Mouse (Mus musculus): ENCODE measurements around the gene Zdhhc23.

DNA sequence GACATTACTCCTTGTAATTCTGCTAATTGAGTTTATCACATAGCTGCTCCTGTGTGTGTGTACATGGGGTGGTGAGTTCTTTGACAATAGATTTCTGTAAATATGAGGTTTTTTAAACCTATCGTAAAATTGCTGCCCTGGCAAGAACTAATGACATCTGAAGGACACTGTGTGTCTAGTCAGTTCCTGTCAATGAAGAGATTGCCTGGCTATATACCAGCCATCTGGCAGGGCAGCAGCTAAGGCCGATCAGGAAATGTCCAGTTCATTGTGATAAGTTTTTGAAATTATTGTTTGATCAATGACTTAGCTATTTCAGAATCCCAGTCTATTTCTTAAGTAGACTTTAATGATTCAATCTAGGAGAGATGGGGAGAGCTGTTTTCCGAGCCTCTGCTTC lies 34.2 kb downstream of the Zdhhc23 start:
- no peak for TF ChIP-seq POLR2A (IDR thresholded peaks at IDR 0.05; ENCODE audit: insufficient read depth, low read depth, low read length)
- TF ChIP-seq CTCF (IDR thresholded peaks at IDR 0.05; ENCODE audit: insufficient read depth, low read depth, low read length) = no peak
